Mouse (Mus musculus) megakaryocyte, embryonic 14.5 days (primary cell): ENCODE data around the gene Gtsf1. TPM values are rescaled to one million over a fixed set of nuclear protein-coding genes. Genes with fewer than 3 reads are reported as not detected.
A peak's percentile ranks its signal among the peaks of the same experiment; 100 is the strongest.

Experiments used
- H3K27me3 ChIP-seq: replicated peaks from 2 replicates; pipeline ENCODE3; 2012; ENCODE audit warnings: inconsistent platforms
- H3K36me3 ChIP-seq: replicated peaks from 2 replicates; pipeline ENCODE3; 2012; ENCODE audit warnings: low read length, inconsistent platforms, mixed read lengths
- H3K4me1 ChIP-seq: 2 replicates; pipeline ENCODE4 v1.6.1; 2012; ENCODE audit warnings: inconsistent platforms
- H3K4me3 ChIP-seq: replicated peaks from 2 replicates; pipeline ENCODE3; 2012; ENCODE audit warnings: moderate library complexity, mild to moderate bottlenecking, inconsistent platforms
- H3K9me3 ChIP-seq: 2 replicates; pipeline ENCODE4 v1.6.1; 2012; ENCODE audit warnings: inconsistent platforms
- FLI1 ChIP-seq: IDR thresholded peaks from 2 replicates; pipeline ENCODE4 v1.6.1; 2012; ENCODE audit warnings: low read length, inconsistent platforms, mixed read lengths
- GATA1 ChIP-seq: IDR thresholded peaks from 3 replicates; pipeline ENCODE4 v1.6.1; 2012; ENCODE audit warnings: mixed read lengths, low read length, inconsistent platforms, borderline replicate concordance
- polyA plus RNA-seq: library from polyadenylated mRNA; stranded (reverse); fragments of >175 nt; gene quantifications from 2 replicates; pipeline ENCODE4 v1.2.3, GENCODE M21; 2012; ENCODE audit warnings: low replicate concordance; ENCODE audit not compliant: insufficient read depth

Gtsf1 gene
- polyA plus RNA-seq, 1 experiment: not detected

DNA sequence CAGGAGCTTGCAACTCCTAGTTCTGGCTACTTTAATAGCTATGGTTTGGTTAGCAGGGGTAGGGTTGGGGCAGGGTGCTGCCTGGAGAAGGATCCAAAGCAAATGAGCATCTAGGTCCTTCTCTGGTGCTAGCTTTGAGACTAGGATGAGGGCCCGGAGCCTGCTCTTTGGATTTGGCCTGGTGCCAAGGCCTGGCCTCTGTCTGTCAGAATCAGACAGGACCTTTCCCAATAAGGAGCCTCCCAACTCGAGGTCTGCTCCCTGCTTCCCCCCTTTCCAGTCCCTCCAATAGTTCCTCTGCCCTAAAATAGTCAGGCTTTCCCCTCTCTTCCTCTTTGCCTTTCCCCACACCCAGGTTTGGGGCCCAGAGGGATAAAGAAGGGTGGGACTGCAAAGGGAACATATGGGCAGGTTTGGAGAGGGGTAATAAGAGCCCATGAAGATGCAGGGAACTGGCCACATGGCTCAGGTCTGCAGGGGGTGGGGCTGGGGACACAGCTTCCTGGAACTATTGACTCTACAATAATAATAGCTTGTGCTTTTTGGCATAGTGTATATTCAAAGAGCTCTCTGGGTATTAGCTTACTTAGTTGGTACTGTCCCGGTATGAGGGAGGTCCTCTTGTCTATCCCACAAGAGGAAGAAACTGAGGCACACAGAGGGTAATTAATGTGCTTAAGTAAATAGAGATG lies 51.5 kb downstream of the Gtsf1 start:
- Histone ChIP-seq H3K27me3 (peaks cover 33% of the 10 kb centered on the region), H3K36me3 (no peaks in the 10 kb centered on the region)

DNA sequence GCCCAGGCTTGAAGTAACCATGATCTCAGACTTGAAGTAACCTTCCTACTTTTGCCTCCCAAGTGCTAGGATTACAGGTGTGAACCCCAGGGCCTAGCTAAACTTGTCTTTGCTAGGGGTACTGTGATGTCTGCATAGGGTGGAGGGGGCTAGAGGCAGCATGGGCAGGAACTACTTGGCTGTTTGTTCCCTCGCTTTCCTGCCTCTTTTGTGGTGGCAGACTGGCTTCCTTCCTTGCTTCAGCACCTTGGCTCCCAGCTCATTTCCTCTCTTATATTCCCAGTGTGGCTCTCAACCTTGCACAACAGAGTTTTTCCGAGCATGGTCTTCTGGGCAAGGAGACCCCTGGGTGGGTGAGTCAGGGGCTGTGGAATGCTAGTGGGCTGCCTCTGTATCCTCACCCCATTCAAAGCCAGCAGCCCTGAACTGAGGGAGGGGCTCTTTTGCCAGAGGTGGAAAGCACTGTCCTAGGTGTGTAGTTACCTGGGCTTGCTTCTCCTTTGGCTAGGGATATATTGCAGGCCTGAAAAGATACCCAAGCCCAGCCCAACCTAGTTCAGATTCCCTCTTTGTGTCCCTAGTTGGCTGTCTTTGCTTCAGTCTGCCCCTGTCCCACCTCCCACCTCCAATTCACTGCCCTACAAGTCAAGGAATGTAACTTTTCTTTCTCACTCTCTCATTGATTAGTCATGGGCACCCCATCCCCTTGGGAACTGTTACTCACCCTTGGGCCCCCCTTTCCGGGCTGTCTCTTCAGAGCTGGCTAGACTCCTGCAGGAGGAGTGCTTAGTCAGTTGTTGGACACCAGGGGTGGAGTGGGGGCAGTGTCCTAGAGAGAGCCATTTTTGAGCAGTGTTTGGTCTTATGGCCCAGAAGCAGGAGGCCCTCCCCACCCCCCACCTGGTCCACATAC lies 52.3 kb downstream of the Gtsf1 start:
- no peak overlapping the region for H3K4me3 ChIP-seq
- TF ChIP-seq FLI1 (no peak), GATA1 (no peak)
- H3K9me3 ChIP-seq: no peaks in the 10 kb centered on the region
- H3K4me1 ChIP-seq: peaks cover 44% of the 10 kb centered on the region
- peaks cover 27% of the 10 kb centered on the region for H3K27me3 ChIP-seq
- no peaks in the 10 kb centered on the region for H3K36me3 ChIP-seq

More for the DNA sequence above, 51.5 kb downstream of the Gtsf1 start:
- no peak for TF ChIP-seq FLI1
- Histone ChIP-seq H3K9me3 (no peaks in the 10 kb centered on the region), H3K4me1 (peaks cover 52% of the 10 kb centered on the region), H3K4me3 (no peak overlapping the region)

DNA sequence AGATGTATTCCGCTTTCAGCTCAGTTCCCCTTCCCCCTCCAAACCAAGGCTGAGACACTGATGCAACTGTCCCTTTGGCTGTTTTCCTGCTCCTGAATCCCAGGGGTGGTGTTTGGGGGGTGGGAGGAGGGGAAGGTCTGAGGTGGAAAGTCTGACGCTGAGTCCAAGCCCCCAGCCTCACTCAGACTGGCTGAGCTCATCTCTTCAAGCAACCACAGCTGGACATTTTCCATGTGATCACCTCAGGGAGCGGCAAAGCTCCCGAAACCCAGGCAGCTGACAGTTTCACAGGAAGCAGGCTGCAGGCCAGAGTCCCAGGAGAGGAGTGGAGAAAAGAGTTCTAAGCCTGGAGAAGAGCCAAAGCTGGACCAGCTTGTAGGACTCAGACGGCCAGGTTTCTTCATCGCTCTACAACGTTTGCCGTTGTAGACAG lies 53.4 kb downstream of the Gtsf1 start:
- no peaks in the 10 kb centered on the region for H3K9me3 ChIP-seq
- H3K36me3 ChIP-seq: no peaks in the 10 kb centered on the region
- peaks cover 27% of the 10 kb centered on the region for H3K27me3 ChIP-seq
- H3K4me1 ChIP-seq: peaks cover 34% of the 10 kb centered on the region
- no peak overlapping the region for H3K4me3 ChIP-seq
- TF ChIP-seq GATA1 (no peak), FLI1 (no peak)

DNA sequence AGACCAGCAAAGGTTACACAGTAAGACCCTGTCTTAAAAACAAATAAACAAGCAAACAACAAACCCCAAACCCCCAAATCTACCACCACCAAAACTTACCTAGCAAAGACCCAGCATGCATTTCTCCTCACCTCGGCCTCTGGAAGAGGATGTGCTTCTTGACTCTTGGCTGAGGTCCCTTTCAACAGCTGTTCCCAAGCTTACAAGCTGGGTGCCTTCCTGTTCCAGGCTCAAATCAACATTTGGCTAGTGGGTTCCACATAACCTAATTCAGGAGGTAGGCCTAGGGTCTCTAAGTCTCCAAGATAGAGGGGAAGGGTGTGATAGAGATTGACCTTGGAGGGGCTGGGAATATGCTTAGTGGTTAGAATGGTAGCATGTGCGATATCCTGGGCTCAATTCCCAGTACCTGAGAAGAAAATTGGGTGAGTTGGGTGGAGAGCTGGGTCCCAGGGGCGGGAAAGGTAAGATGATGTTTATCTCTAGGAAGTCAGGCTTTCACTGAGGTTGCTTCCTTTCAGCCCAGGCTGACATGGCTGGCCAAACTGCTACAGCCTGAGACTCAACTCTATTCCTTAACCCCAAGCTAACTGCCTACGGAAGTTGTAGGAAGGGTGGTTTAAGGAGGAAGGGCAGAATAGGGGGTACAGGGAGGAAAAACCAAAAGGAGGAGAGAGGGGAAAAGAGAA lies 55.0 kb downstream of the Gtsf1 start:
- Histone ChIP-seq H3K4me3 (no peak overlapping the region), H3K4me1 (peaks cover 40% of the 10 kb centered on the region), H3K27me3 (peaks cover 27% of the 10 kb centered on the region), H3K9me3 (no peaks in the 10 kb centered on the region), H3K36me3 (no peaks in the 10 kb centered on the region)
- TF ChIP-seq GATA1: no peak
- no peak for TF ChIP-seq FLI1

DNA sequence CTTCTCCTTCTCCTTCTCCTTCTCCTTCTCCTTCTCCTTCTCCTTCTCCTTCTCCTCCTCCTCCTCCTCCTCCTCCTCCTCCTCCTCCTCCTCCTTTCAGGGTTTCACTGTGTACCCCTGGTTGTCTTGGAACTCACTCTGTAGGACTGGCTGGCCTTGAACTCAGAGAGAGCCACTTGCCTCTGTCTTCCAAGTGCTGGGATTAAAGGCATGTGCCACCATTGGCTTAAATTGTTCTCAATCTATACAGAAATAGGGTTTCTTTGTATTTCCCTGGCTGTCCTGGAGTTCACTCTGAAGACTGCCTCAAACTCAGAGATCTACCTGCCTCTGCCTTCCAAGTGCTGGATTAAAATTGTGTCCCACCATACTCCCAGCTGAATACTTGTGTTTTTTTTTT lies 57.8 kb downstream of the Gtsf1 start:
- Histone ChIP-seq H3K27me3 (peaks cover 24% of the 10 kb centered on the region), H3K4me1 (peaks cover 46% of the 10 kb centered on the region), H3K4me3 (no peak overlapping the region), H3K9me3 (no peaks in the 10 kb centered on the region), H3K36me3 (no peaks in the 10 kb centered on the region)
- TF ChIP-seq FLI1: no peak
- TF ChIP-seq GATA1: no peak

DNA sequence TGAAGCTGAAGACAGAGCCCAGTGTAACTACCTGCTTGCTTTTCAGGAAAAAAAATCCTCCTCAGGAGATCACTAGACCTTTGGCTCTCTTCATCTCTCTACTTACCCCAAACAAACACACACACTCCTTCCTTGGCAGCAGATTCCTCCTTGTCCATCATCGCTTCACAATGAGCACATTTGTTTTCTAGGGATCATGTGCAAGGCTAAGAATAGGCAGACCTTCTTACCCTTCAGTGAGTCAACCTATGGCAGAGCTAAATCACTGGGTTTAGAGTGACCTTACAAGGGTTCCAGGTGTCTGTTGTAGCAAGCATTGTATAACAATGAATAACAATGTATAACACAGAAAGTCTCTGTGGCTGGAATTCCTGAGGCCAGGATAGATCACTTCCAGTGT lies 58.5 kb downstream of the Gtsf1 start:
- no peaks in the 10 kb centered on the region for H3K9me3 ChIP-seq
- H3K4me3 ChIP-seq: no peak overlapping the region
- peaks cover 48% of the 10 kb centered on the region for H3K4me1 ChIP-seq
- H3K36me3 ChIP-seq: no peaks in the 10 kb centered on the region
- H3K27me3 ChIP-seq: peaks cover 17% of the 10 kb centered on the region
- no peak for TF ChIP-seq FLI1
- no peak for TF ChIP-seq GATA1

DNA sequence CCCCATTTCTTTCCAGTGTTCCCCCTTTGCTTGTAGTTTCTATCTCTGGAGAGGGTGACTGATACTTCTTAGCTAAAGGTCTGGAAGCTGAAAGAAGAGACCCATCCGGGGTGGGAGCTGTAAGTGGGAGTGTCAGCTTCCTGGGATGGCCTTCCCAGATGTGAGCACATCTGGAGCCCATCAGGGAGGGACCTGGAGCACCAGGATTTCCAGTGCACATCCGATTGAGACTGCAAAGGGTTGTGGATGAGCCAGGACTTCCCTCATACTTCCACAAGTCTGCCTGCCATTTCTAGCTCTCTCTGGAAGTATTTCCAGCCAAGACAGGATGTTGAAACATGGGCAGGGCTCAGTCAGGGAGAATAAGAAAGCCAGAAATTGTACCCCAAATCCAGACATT lies 59.1 kb downstream of the Gtsf1 start:
- H3K36me3 ChIP-seq: no peaks in the 10 kb centered on the region
- peaks cover 13% of the 10 kb centered on the region for H3K27me3 ChIP-seq
- H3K9me3 ChIP-seq: no peaks in the 10 kb centered on the region
- H3K4me1 ChIP-seq: peaks cover 47% of the 10 kb centered on the region
- TF ChIP-seq GATA1: no peak
- no peak for TF ChIP-seq FLI1
- no peak overlapping the region for H3K4me3 ChIP-seq

DNA sequence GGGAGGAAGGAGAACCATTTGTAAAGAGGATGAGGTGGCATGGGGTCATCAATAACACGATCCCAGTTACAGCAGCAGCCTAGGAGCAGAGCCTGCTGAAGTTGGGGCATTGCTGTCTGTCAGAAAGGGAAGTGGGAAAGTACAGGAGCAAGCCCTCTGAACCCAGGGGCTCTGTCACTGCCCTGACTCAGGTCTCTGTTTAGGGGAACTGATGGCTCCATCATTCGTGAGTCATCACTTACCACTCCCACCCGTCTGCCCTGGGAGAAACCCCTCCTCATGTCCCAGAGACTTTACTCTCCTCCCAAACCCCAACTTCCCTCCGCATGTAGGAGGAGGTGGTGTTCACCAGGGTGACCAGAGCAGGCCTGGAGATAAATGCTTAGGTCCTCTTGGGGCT lies 59.8 kb downstream of the Gtsf1 start:
- H3K4me1 ChIP-seq: peaks cover 52% of the 10 kb centered on the region
- H3K9me3 ChIP-seq: no peaks in the 10 kb centered on the region
- H3K36me3 ChIP-seq: no peaks in the 10 kb centered on the region
- TF ChIP-seq GATA1 (no peak), FLI1 (no peak)
- peak overlapping the region; percentile 71 for H3K4me3 ChIP-seq
- peaks cover 7% of the 10 kb centered on the region for H3K27me3 ChIP-seq

DNA sequence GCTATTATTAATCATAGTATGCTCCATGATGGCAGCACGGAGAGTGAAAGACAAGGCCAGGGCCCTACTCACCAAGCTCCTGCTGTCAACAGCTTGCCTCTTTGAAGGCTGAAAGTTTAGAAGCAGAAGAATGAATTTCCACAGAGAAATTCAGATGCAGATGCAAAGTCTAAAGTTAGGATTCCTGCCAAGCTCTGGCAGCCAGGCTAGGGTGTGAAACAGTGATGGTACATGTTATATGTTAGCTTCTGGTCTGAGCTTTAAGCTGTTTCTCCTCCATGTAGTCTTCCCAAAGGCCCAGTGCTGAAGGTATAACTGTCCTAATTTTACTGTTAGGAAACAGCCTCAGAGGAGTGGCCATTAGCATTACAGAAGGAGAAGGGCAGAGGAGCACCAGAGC lies 61.1 kb downstream of the Gtsf1 start:
- H3K36me3 ChIP-seq: no peaks in the 10 kb centered on the region
- no peak for TF ChIP-seq GATA1
- TF ChIP-seq FLI1: no peak
- H3K4me1 ChIP-seq: peaks cover 65% of the 10 kb centered on the region
- H3K27me3 ChIP-seq: peaks cover 2% of the 10 kb centered on the region
- no peak overlapping the region for H3K4me3 ChIP-seq
- no peaks in the 10 kb centered on the region for H3K9me3 ChIP-seq
